Mouse (Mus musculus): ENCODE measurements around the gene Mageb2.
"Not testable (repeated sequence)": the region's sequence is repeated elsewhere in the genome, so short reads cannot be mapped to it uniquely, and the experiment has no call there.

Mageb2 gene

DNA sequence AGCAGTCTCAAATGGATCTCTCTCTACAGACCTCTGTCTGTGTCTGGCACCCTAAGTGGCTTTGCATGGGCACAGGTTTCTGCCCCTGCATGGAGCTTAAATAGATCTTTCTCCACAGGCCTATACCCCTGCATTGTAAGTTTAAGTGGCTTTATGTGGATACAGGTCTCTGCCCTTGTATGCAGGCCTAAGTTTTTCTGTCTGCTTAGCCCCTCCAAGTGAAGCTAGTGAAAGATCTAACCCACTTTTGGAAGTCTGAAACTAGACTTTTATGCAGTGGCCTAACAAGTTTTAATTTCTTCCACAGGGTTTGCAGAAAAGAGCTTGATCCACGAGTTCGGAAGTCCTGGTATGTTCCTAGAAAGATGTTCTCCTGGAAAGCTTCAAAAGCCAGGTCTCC lies at the start of gene Mageb2:
TSS of gene Mageb2 (plus strand) at position 301 of the 400 bp plus-strand sequence.
- DNase-seq, result not testable (repeated sequence)

DNA sequence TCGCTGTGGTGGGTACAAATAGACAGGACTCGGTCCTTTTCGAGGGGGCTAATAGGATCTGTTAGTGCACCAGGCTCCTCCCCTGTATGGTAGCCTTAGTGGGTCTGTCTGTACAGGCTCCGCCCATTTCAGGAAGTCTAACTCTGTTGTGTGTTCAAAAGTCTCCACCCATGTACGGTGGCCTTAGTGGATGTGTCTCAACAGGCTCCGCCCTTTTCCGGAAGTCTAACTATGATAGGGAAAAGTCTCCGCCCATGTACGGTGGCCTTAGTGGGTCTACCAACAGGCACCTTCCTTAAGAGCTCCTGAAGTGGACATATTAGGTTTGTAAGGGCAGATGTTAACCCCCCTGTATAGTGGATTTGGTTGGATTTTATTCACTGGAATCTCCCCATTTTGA lies 18.2 kb upstream of the Mageb2 start:
- not testable (repeated sequence) for DNase-seq

All from thymus, postnatal 36 days (tissue).